Mouse (Mus musculus): ENCODE data around the gene Cluh.

Gene Cluh

DNA sequence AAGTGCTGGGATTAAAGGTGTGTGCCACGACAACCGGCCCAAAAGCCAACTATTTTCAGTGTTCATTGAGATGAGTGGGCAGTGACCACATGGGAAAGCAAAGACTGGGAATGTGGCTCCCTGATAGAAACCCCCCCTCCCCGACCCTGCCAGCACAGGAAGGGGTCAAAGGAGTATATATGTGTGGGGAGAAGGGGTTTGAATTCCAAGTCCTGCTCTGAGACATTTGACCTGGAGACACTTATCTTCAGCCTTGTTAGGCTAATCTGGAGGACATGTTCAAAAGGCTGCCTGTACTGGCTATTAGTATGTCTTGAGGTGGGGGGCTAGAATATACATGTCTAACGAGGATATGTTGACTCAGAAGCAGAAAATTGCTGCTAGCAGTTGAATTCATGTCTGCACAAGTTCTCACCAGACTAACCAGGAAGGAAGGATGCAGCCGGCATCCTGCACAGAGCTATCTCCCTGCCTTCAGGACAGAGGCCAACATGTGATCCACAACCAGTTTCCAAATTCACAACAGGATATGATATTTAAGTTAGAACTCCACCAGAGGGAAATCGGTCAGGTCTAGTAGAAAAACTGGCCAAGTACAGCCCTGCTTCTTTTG is 23.7 kb downstream of the Cluh start:
- in situ Hi-C loops (cut with MboI; ENCODE audit: low sequenced_read_pairs), result no loop called here

GRCm38 (mm10) chr11:74673561-74673960 is 24.3 kb downstream of the Cluh start:
- in situ Hi-C loops (cut with MboI; ENCODE audit: low sequenced_read_pairs), result no loop called here

- in situ Hi-C loops (cut with MboI; ENCODE audit: low sequenced_read_pairs), result no loop called here
Measured at GRCm38 (mm10) chr11:74674713-74675112, 25.4 kb downstream of the Cluh start.

DNA sequence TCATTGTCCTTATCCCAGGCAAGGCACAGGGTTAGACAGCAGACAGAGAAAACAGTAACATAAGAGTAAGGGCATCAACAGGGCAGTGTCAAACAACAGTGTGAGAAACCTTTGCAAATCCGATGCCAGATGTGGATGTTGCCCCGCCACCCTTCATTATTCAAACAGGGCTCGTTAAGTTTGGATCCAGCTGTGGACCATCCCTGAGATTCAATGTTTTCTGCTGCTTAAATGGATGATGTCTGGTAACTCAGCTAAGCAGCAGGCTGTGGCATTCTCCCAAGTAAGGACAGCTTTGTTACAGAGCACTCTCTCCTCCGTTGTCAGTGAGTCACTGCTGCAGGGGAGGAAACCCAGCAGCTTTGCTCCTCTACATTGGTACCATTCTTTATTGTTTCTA is 25.9 kb downstream of the Cluh start:
- in situ Hi-C loops (cut with MboI; ENCODE audit: low sequenced_read_pairs), result no loop called here

GRCm38 (mm10) chr11:74692151-74692550 is 42.9 kb downstream of the Cluh start:
- in situ Hi-C loops (cut with MboI; ENCODE audit: low sequenced_read_pairs), result no loop called here

DNA sequence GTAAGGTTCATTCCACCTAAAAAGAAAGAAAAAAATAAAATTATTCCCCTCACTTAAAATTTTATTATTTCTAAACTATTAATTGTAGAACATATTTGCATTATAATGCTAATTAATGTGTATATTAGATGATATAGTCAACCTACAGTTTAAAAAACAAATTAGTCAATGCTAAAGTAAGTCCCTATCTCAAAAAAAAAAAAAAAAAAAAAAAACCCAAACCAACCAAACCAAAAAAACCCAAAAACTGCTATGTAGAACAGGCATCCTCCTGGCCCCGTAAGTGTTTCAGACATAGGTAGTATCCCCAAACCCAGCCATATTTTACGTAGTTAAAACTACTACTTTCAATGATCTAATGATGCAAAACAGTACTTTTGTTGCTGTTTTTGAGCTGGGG is 50.2 kb downstream of the Cluh start:
- in situ Hi-C loops (cut with MboI; ENCODE audit: low sequenced_read_pairs), result no loop called here

- in situ Hi-C loops (cut with MboI; ENCODE audit: low sequenced_read_pairs), result no loop called here
Measured at GRCm38 (mm10) chr11:74704068-74704467, 54.8 kb downstream of the Cluh start.

DNA sequence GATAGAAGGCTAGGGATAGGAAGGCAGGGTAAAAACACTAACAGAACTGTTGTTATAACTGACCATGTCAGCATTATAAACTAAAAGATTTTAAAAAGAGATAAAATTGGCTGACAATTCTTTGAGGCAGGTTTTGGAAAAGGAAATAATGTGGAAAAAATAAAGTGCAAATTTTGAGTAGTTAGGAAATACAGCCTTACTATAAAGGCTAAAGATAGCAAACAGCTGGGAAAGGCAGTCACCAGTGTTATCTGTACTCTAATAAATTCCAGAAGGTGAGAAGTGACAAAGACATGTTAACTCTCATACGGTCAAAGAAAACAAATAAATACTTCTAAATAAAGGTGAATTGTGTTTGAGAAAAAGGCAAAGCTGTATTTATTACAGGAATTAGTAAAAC is 59.5 kb downstream of the Cluh start:
- in situ Hi-C loops (cut with MboI; ENCODE audit: low sequenced_read_pairs), result no loop called here

DNA sequence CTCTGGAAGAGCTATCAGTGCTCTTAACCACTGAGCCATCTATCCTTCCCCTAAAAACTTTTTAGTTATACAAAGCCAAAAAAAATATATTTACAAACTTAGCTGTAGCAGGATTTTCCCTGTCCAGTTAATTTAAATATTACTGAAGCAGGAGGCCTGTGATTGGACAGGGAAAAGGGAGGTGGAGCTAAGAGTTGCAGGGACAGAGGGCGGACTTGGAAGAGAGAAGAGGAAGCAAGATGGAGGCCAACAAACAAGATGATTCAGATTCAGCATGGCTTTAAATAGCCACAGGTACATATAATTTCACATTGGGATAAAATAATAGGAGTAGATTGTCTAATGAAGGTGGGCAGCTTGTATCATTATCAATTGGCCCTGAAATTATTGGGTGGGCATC is 61.4 kb downstream of the Cluh start:
- in situ Hi-C loops (cut with MboI; ENCODE audit: low sequenced_read_pairs), result no loop called here

- in situ Hi-C loops (cut with MboI; ENCODE audit: low sequenced_read_pairs), result no loop called here
Measured at GRCm38 (mm10) chr11:74715971-74716525, 66.8 kb downstream of the Cluh start.

Data from CH12F3 (cell line).